7 mouse cellular contexts compared by ENCODE assay signal in the genomic region with DNA sequence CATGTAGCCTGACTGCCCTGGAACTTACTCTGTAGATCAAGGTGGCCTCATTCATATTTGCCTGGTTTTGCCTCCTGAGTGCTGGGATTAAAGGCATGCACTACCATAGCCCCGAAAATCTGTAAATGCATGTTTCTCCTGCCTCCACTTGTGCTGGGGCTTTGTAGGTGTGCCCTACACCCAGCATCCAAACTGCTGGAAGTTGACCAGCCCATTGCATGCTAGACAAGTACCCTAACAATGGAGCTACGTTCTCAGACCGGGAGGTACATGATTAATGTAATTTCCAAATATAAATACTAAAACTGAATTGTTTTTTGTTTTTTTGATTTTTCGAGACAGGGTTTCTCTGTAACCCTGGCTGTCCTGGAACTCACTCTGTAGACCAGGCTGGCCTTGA. TPM values are rescaled to one million over a fixed set of nuclear protein-coding genes. Genes with fewer than 3 reads are reported as not detected.
A peak's percentile ranks its signal among the peaks of the same experiment; 100 is the strongest.
DNase-seq lines count a peak whose midpoint lies in the region; ATAC-seq lines count a peak whose summit lies in the region.

No protein-coding gene starts in this region.

- 62% methylated on average over 4 of the region's 4 CpGs for WGBS in neural tube, embryonic 11.5 days
- 38% methylated on average over 4 of the region's 4 CpGs for WGBS in forebrain, embryonic 15.5 days
- 48% methylated on average over 4 of the region's 4 CpGs for WGBS in limb, embryonic 15.5 days
- 27% methylated on average over 4 of the region's 4 CpGs for WGBS in stomach, embryonic 15.5 days

- no peak for ATAC-seq in neural tube, embryonic 11.5 days (ENCODE audit: insufficient read depth, low FRiP score, low TSS enrichment)
- no peak for ATAC-seq in forebrain, embryonic 15.5 days (replicated peaks)
- ATAC-seq in limb, embryonic 15.5 days (ENCODE audit: insufficient number of reproducible peaks, low FRiP score, low TSS enrichment, low read depth), result no peak
- ATAC-seq in stomach, embryonic 15.5 days (ENCODE audit: insufficient read depth, low FRiP score, low read depth), result no peak
- no peak for ATAC-seq in activated CD4-positive, CD25-positive, alpha-beta regulatory T cell, adult 4 months

- peaks cover 3% of the 10 kb centered on the region for H3K36me3 ChIP-seq in neural tube, embryonic 11.5 days (ENCODE audit: control insufficient read depth, insufficient read depth, low read length)
- peaks cover 26% of the 10 kb centered on the region for H3K36me3 ChIP-seq in forebrain, embryonic 15.5 days
- H3K36me3 ChIP-seq in limb, embryonic 15.5 days, result peaks cover 32% of the 10 kb centered on the region
- H3K36me3 ChIP-seq in stomach, embryonic 15.5 days, result 0 out of 2 replicates have a peak, but pooled peaks cover 7% of the 10 kb centered on the region

- H3K4me1 ChIP-seq in neural tube, embryonic 11.5 days (ENCODE audit: control insufficient read depth, insufficient read depth, low read length), result peaks cover 17% of the 10 kb centered on the region
- peaks cover 42% of the 10 kb centered on the region for H3K4me1 ChIP-seq in forebrain, embryonic 15.5 days
- H3K4me1 ChIP-seq in limb, embryonic 15.5 days, result peaks cover 27% of the 10 kb centered on the region; the same call in 1 of the 2 replicates
- peaks cover 8% of the 10 kb centered on the region; the same call in 1 of the 2 replicates for H3K4me1 ChIP-seq in stomach, embryonic 15.5 days

- H3K4me2 ChIP-seq in neural tube, embryonic 11.5 days (ENCODE audit: low read depth), result peak overlapping the region; percentile 81
- peak overlapping the region; percentile 73 for H3K4me2 ChIP-seq in forebrain, embryonic 15.5 days (replicated peaks)
- peak overlapping the region; percentile 69 for H3K4me2 ChIP-seq in limb, embryonic 15.5 days
- H3K4me2 ChIP-seq in stomach, embryonic 15.5 days, result peak overlapping the region; percentile 64

- H3K9ac ChIP-seq in neural tube, embryonic 11.5 days (ENCODE audit: low read length), result peak overlapping the region; percentile 53; the same call in 1 of the 2 replicates
- peak overlapping the region; percentile 89 for H3K9ac ChIP-seq in forebrain, embryonic 15.5 days (replicated peaks)
- peak overlapping the region; percentile 8; the same call in 1 of the 2 replicates for H3K9ac ChIP-seq in limb, embryonic 15.5 days
- no peak overlapping the region; the same call in 1 of the 2 replicates for H3K9ac ChIP-seq in stomach, embryonic 15.5 days

- DNase-seq in neural tube, embryonic 11.5 days (ENCODE audit: low spot score), result no peak
- no peak for DNase-seq in neural tube, embryonic 10.5 days (ENCODE audit: extremely low spot score, low spot score)
- no peak for DNase-seq in layer of hippocampus, postnatal 10 days (ENCODE audit: low spot score in 2 of 2)

- peak overlapping the region; percentile 97 for H3K4me3 ChIP-seq in neural tube, embryonic 11.5 days (ENCODE audit: low read depth, low read length)
- peak overlapping the region; percentile 89 for H3K4me3 ChIP-seq in forebrain, embryonic 15.5 days
- H3K4me3 ChIP-seq in limb, embryonic 15.5 days, result peak overlapping the region; percentile 85
- peak overlapping the region; percentile 43 for H3K4me3 ChIP-seq in stomach, embryonic 15.5 days (replicated peaks)

- no peak overlapping the region for H3K27ac ChIP-seq in neural tube, embryonic 11.5 days (ENCODE audit: low read depth, low read length)
- H3K27ac ChIP-seq in forebrain, embryonic 15.5 days (replicated peaks), result no peak overlapping the region
- H3K27ac ChIP-seq in limb, embryonic 15.5 days, result no peak overlapping the region
- no peak overlapping the region for H3K27ac ChIP-seq in stomach, embryonic 15.5 days

- no peaks in the 10 kb centered on the region for H3K27me3 ChIP-seq in neural tube, embryonic 11.5 days (ENCODE audit: control insufficient read depth, insufficient read depth, low read length)
- no peaks in the 10 kb centered on the region for H3K27me3 ChIP-seq in forebrain, embryonic 15.5 days
- H3K27me3 ChIP-seq in limb, embryonic 15.5 days, result no peaks in the 10 kb centered on the region
- no peaks in the 10 kb centered on the region for H3K27me3 ChIP-seq in stomach, embryonic 15.5 days (replicated peaks)

- H3K9me3 ChIP-seq in neural tube, embryonic 11.5 days (ENCODE audit: control insufficient read depth, low read length), result no peaks in the 10 kb centered on the region
- H3K9me3 ChIP-seq in forebrain, embryonic 15.5 days, result no peaks in the 10 kb centered on the region
- no peaks in the 10 kb centered on the region for H3K9me3 ChIP-seq in limb, embryonic 15.5 days
- H3K9me3 ChIP-seq in stomach, embryonic 15.5 days, result no peaks in the 10 kb centered on the region

RNA-seq across cellular contexts. Expression of a gene that starts 2.0 kb away (rescaled TPM):
- polyA plus RNA-seq in neural tube, embryonic 11.5 days (2014; fragmentation: Nextera tagmentation; extraction: Ambion mirVana), result 307 and 321 TPM in 2 replicates
- 231 and 236 TPM in 2 replicates for polyA plus RNA-seq in forebrain, embryonic 15.5 days (2015; fragmentation: Nextera tagmentation; extraction: Ambion mirVana)
- 193 and 196 TPM in 2 replicates for polyA plus RNA-seq in limb, embryonic 15.5 days (2015; fragmentation: Nextera tagmentation; extraction: Ambion mirVana)
- polyA plus RNA-seq in stomach, embryonic 15.5 days (2015; fragmentation: Nextera tagmentation; extraction: Ambion mirVana), result 188 and 203 TPM in 2 replicates
- total RNA-seq in layer of hippocampus, postnatal 10 days (2021), result 100 to 1,000 TPM; 152 to 164 TPM
- 100 to 1,000 TPM; 296 to 314 TPM for polyA plus RNA-seq in activated CD4-positive, CD25-positive, alpha-beta regulatory T cell, adult 4 months (2017; shearing (Covaris generic))

RNA-seq across cellular contexts. Expression of a gene that starts 7.2 kb away (rescaled TPM):
- polyA plus RNA-seq in neural tube, embryonic 11.5 days (2014; fragmentation: Nextera tagmentation; extraction: Ambion mirVana), result 23.1 and 26.2 TPM in 2 replicates
- 33.9 and 37.9 TPM in 2 replicates for polyA plus RNA-seq in forebrain, embryonic 15.5 days (2015; fragmentation: Nextera tagmentation; extraction: Ambion mirVana)
- 21.2 and 21.6 TPM in 2 replicates for polyA plus RNA-seq in limb, embryonic 15.5 days (2015; fragmentation: Nextera tagmentation; extraction: Ambion mirVana)
- 18.1 and 20.5 TPM in 2 replicates for polyA plus RNA-seq in stomach, embryonic 15.5 days (2015; fragmentation: Nextera tagmentation; extraction: Ambion mirVana)
- 10 to 100 TPM; 43.5 to 46.0 TPM for total RNA-seq in layer of hippocampus, postnatal 10 days (2021)
- 10 to 100 TPM in 1 of 2 experiments, 1 to 10 TPM in 1; 9.3 to 17.7 TPM for polyA plus RNA-seq in activated CD4-positive, CD25-positive, alpha-beta regulatory T cell, adult 4 months (2017; shearing (Covaris generic))

RNA-seq across cellular contexts. Expression of a gene that starts 43.4 kb away (rescaled TPM):
- 307 and 313 TPM in 2 replicates for polyA plus RNA-seq in neural tube, embryonic 11.5 days (2014; fragmentation: Nextera tagmentation; extraction: Ambion mirVana)
- polyA plus RNA-seq in forebrain, embryonic 15.5 days (2015; fragmentation: Nextera tagmentation; extraction: Ambion mirVana), result 341 and 346 TPM in 2 replicates
- 292 and 301 TPM in 2 replicates for polyA plus RNA-seq in limb, embryonic 15.5 days (2015; fragmentation: Nextera tagmentation; extraction: Ambion mirVana)
- polyA plus RNA-seq in stomach, embryonic 15.5 days (2015; fragmentation: Nextera tagmentation; extraction: Ambion mirVana), result 252 and 285 TPM in 2 replicates
- 100 to 1,000 TPM; 106 to 116 TPM for total RNA-seq in layer of hippocampus, postnatal 10 days (2021)
- polyA plus RNA-seq in activated CD4-positive, CD25-positive, alpha-beta regulatory T cell, adult 4 months (2017; shearing (Covaris generic)), result 100 to 1,000 TPM; 273 to 307 TPM

Comparison
In these comparisons a context has a peak if more than half of its experiments do, and no peak if none do; other contexts are left out.
1. H3K4me3 ChIP-seq: peak in every context shown above with its lines; median percentile 97 in neural tube, embryonic 11.5 days; 89 in forebrain, embryonic 15.5 days; 85 in limb, embryonic 15.5 days; 43 in stomach, embryonic 15.5 days.